Mouse (Mus musculus) CH12.LX (cell line): ENCODE results near the gene Fbxl15. TPM values are rescaled to one million over a fixed set of nuclear protein-coding genes. Genes with fewer than 3 reads are reported as not detected.

Experiments used
- DNase-seq: peaks from one replicate; pipeline ENCODE4 v3.0.0-alpha.2; 2013; ENCODE audit errors: extremely low read depth
- H3K27ac ChIP-seq: 2 replicates; pipeline ENCODE4 v1.5.1; 2012; ENCODE audit warnings: low read depth, mild to moderate bottlenecking, control low read depth, moderate library complexity; ENCODE audit not compliant: insufficient read depth
- H3K27me3 ChIP-seq: replicated peaks from 2 replicates; pipeline ENCODE3; 2012; ENCODE audit warnings: inconsistent platforms
- H3K36me3 ChIP-seq, 2 experiments: replicated peaks in 1 of 2; 2 replicates each; pipeline versions ENCODE3 to v1.6.1; 2012; ENCODE audit warnings: inconsistent platforms in 1 of 2, low read length in 1 of 2, mild to moderate bottlenecking in 1 of 2, mixed read lengths in 1 of 2, moderate library complexity in 1 of 2; ENCODE audit not compliant: control insufficient read depth in 1 of 2, insufficient read depth in 1 of 2
- H3K4me1 ChIP-seq, 2 experiments: 2 replicates each; pipeline ENCODE4 v1.6.1; 2012; ENCODE audit warnings: inconsistent platforms in 1 of 2, moderate library complexity in 1 of 2; ENCODE audit not compliant: insufficient read depth in 2 of 2, control insufficient read depth in 1 of 2
- H3K4me2 ChIP-seq: 2 replicates; pipeline ENCODE4 v1.6.1; 2012; ENCODE audit warnings: low read depth, mild to moderate bottlenecking, control low read depth; ENCODE audit not compliant: poor library complexity, insufficient read depth, severe bottlenecking
- H3K4me3 ChIP-seq, 3 experiments: fragments of 150-350 bp in 1 of 3; sonication (generic) in 1 of 3; replicated peaks in 1 of 3; 2 replicates each; pipeline versions ENCODE3 to v1.5.1; 2011 to 2012; ENCODE audit warnings: low read depth in 2 of 3, low read length in 2 of 3, mild to moderate bottlenecking in 2 of 3, moderate library complexity in 2 of 3, control low read depth in 1 of 3, improper control_type of control experiment in 1 of 3, inconsistent platforms in 1 of 3, mixed read lengths in 1 of 3; ENCODE audit not compliant: poor library complexity in 1 of 3
- H3K79me2 ChIP-seq: replicated peaks from 2 replicates; pipeline ENCODE4 v1.6.1; 2012; ENCODE audit warnings: mild to moderate bottlenecking, moderate library complexity; ENCODE audit not compliant: control insufficient read depth, poor library complexity, insufficient read depth, severe bottlenecking; ENCODE audit errors: extremely low read depth
- H3K9ac ChIP-seq: 2 replicates; pipeline ENCODE4 v1.6.1; 2012; ENCODE audit warnings: low read depth, mild to moderate bottlenecking, control low read depth, moderate library complexity; ENCODE audit not compliant: insufficient read depth
- H3K9me3 ChIP-seq: replicated peaks from 2 replicates; pipeline ENCODE3; 2012; ENCODE audit warnings: low read length, inconsistent platforms, mixed read lengths
- CHD1 ChIP-seq: IDR thresholded peaks from 2 replicates; pipeline ENCODE4 v1.6.1; 2012; ENCODE audit warnings: low read depth, low read length, improper control_type of control experiment, inconsistent platforms
- CTCF ChIP-seq, 2 experiments: IDR thresholded peaks in 1 of 2; conservative IDR thresholded peaks in 1 of 2; 2 replicates each; pipeline ENCODE4 v1.5.1; 2011 to 2012; ENCODE audit warnings: low read depth in 2 of 2, low read length in 2 of 2, improper control_type of control experiment in 1 of 2, inconsistent platforms in 1 of 2, mild to moderate bottlenecking in 1 of 2, moderate library complexity in 1 of 2
- E2F4 ChIP-seq: IDR thresholded peaks from 2 replicates; pipeline ENCODE4 v1.6.1; 2011; ENCODE audit warnings: low read depth, low read length, improper control_type of control experiment; ENCODE audit not compliant: insufficient replicate concordance
- ETS1 ChIP-seq: conservative IDR thresholded peaks from 2 replicates; pipeline ENCODE4 v1.6.1; 2012; ENCODE audit warnings: low read depth, mild to moderate bottlenecking, inconsistent platforms, low read length, improper control_type of control experiment, moderate library complexity
- GABPA ChIP-seq: IDR thresholded peaks from 2 replicates; pipeline ENCODE4 v1.6.1; 2012; ENCODE audit warnings: low read depth, low read length, improper control_type of control experiment, inconsistent platforms; ENCODE audit not compliant: insufficient replicate concordance
- IRF4 ChIP-seq: IDR thresholded peaks from 2 replicates; pipeline ENCODE4 v1.6.1; 2014; ENCODE audit warnings: low read depth, mild to moderate bottlenecking, inconsistent platforms, low read length, improper control_type of control experiment
- JUN ChIP-seq: IDR thresholded peaks from 2 replicates; pipeline ENCODE4 v1.6.1; 2011; ENCODE audit warnings: low read depth, mild to moderate bottlenecking, low read length, improper control_type of control experiment, moderate library complexity; ENCODE audit not compliant: insufficient read depth
- JUND ChIP-seq: conservative IDR thresholded peaks from 2 replicates; pipeline ENCODE4 v1.6.1; 2011; ENCODE audit warnings: low read depth, low read length, improper control_type of control experiment
- MAX ChIP-seq: IDR thresholded peaks from 2 replicates; pipeline ENCODE4 v1.6.1; 2011; ENCODE audit warnings: low read length, improper control_type of control experiment
- MAZ ChIP-seq: IDR thresholded peaks from 2 replicates; pipeline ENCODE4 v1.6.1; 2012; ENCODE audit warnings: low read depth, mild to moderate bottlenecking, inconsistent platforms, low read length, improper control_type of control experiment, moderate library complexity
- NELFE ChIP-seq: IDR thresholded peaks from 2 replicates; pipeline ENCODE4 v1.6.1; 2011; ENCODE audit warnings: low read depth, low read length, improper control_type of control experiment
- NRF1 ChIP-seq: IDR thresholded peaks from 2 replicates; pipeline ENCODE4 v1.6.1; 2014; ENCODE audit warnings: low read depth, mild to moderate bottlenecking, inconsistent platforms, low read length, improper control_type of control experiment, moderate library complexity
- PAX5 ChIP-seq: IDR thresholded peaks from 2 replicates; pipeline ENCODE4 v1.6.1; 2012; ENCODE audit warnings: low read length, inconsistent platforms, mixed read lengths
- POLR2AphosphoS2 ChIP-seq: IDR thresholded peaks from 2 replicates; pipeline ENCODE4 v1.6.1; 2011; ENCODE audit warnings: low read depth, low read length, improper control_type of control experiment
- RAD21 ChIP-seq: IDR thresholded peaks from 2 replicates; pipeline ENCODE4 v1.6.1; 2011; ENCODE audit warnings: low read depth, mild to moderate bottlenecking, low read length, improper control_type of control experiment, moderate library complexity
- RCOR1 ChIP-seq: conservative IDR thresholded peaks from 2 replicates; pipeline ENCODE4 v1.6.1; 2012; ENCODE audit warnings: low read depth, mild to moderate bottlenecking, inconsistent platforms, low read length, improper control_type of control experiment
- SIN3A ChIP-seq: IDR thresholded peaks from 2 replicates; pipeline ENCODE4 v1.6.1; 2012; ENCODE audit warnings: low read length, improper control_type of control experiment, inconsistent platforms
- TBP ChIP-seq: conservative IDR thresholded peaks from 2 replicates; pipeline ENCODE4 v1.6.1; 2011; ENCODE audit warnings: low read depth, low read length, improper control_type of control experiment
- UBTF ChIP-seq: IDR thresholded peaks from 2 replicates; pipeline ENCODE4 v1.6.1; 2012; ENCODE audit warnings: low read depth, mild to moderate bottlenecking, inconsistent platforms, low read length, improper control_type of control experiment, moderate library complexity
- USF2 ChIP-seq: conservative IDR thresholded peaks from 2 replicates; pipeline ENCODE4 v1.6.1; 2011; ENCODE audit warnings: low read depth, low read length, improper control_type of control experiment
- ZC3H11A ChIP-seq: IDR thresholded peaks from 2 replicates; pipeline ENCODE4 v1.6.1; 2012; ENCODE audit warnings: low read depth, mild to moderate bottlenecking, inconsistent platforms, low read length, improper control_type of control experiment
- ZNF384 ChIP-seq: IDR thresholded peaks from 2 replicates; pipeline ENCODE4 v1.6.1; 2012; ENCODE audit warnings: low read depth, low read length, improper control_type of control experiment, inconsistent platforms
- dilution Hi-C: fragments of 300-500 bp; cut with MboI; formaldehyde crosslinking; loops from 2 replicates; pipeline ENCODE4 v1.14.3; 2020; ENCODE audit warnings: low sequenced_read_pairs; ENCODE audit not compliant: extremely low pct_unique_long_range_greater_than_20kb, extremely low pct_ligation_motif_present
- in situ Hi-C: fragments of 300-500 bp; cut with MboI; formaldehyde crosslinking; loops from 3 replicates; pipeline ENCODE4 v1.14.3; 2019; ENCODE audit warnings: low sequenced_read_pairs, low pct_ligation_motif_present, low pct_unique_long_range_greater_than_20kb, mixed read lengths
- polyA plus RNA-seq: library from polyadenylated mRNA; unstranded; fragments of >175 nt; gene quantifications from 2 replicates; pipeline ENCODE4 v1.2.1, GENCODE M21; 2012; ENCODE audit warnings: low read depth; ENCODE audit not compliant: insufficient read length
- total RNA-seq, 2 experiments: library from RNA; depleted of rRNA; stranded (reverse); fragments of 300-350 nt in 1 of 2; fragments of >200 nt in 1 of 2; gene quantifications; 2 replicates each; pipeline ENCODE4 v1.2.3; 2012 to 2014

The Fbxl15 gene
- total and polyA plus RNA-seq, 3 experiments, result 7.6 to 9.9 (median 9.4) TPM

DNA sequence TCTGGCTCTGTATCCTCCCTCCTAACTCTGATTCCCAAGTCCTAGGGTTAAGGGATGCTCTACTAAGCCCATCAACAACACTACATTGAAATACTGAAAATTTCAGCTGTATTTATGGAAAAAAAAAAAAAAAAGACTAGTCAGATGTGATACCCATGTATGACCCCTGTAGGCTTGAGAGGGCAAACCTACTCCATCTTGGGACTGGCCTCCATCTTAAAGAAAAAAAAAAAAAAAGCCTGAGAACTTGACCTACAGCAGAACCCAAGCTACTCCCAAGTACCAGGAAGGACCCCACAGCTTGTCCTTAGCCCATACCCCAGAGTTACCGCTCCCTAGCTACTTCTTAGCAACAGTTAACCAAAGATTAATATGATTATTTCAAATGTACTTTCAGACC lies 19.2 kb downstream of the Fbxl15 start:
- Histone ChIP-seq H3K4me1 (peaks cover 6 to 25% of the 10 kb centered on the region in 2 experiments), H3K9ac (no peak overlapping the region), H3K9me3 (no peaks in the 10 kb centered on the region), H3K36me3 (peaks cover 0 to 5% of the 10 kb centered on the region in 2 experiments), H3K27ac (no peak overlapping the region), H3K79me2 (no peaks in the 10 kb centered on the region), H3K4me2 (no peak overlapping the region), H3K27me3 (no peaks in the 10 kb centered on the region), H3K4me3 (no peak overlapping the region)
- in situ Hi-C loops, result no loop called here
- DNase-seq, result no peak
- no peak for TF ChIP-seq GABPA
- peak; percentile 76; the same call in 1 of the 2 replicates for TF ChIP-seq ZNF384
- dilution Hi-C loops, result no loop called here

DNA sequence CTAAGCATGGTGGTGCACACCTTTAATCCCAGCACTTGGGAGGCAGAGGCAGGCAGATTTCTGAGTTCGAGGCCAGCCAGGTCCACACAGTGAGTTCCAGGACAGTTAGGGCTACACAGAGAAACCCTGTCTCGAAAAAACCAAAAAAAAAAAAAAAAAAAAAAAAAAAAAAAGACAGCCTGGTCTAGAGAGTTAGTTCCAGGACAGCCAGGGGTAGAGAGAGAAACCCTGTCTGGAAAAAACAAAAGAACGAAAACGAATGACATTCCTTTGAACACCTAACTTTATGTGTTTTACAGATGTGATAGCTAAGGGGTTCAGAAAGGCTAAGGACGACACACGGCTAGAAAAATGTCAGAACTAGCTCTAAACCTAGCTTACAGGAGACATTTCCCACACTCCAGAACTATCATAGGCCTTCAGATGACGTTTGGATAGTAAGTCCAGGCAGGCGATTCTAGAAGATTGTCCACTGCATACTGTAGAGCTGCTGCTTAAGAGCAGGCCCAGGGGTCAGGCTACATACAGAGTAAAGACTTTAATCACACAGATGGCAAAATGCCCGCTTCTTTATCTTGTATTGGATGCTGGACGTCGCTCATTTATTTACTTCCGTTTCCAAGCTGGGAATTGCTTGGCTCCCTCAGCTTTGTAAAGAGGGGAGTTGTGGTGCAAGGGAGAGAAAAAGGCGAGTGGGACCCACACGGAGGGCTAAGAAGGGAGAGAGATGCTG lies 20.1 kb downstream of the Fbxl15 start:
- H3K9ac ChIP-seq, result peak overlapping the region; percentile 82
- peak overlapping the region; percentile 53 to 84 (median 82) for H3K4me3 ChIP-seq
- TF ChIP-seq IRF4 (no peak), ZNF384 (peak; percentile 85)
- H3K27ac ChIP-seq, result no peak overlapping the region
- H3K79me2 ChIP-seq, result no peaks in the 10 kb centered on the region
- H3K4me2 ChIP-seq, result peak overlapping the region; percentile 95
- H3K36me3 ChIP-seq, result peaks cover 0 to 5% of the 10 kb centered on the region in 2 experiments
- no peaks in the 10 kb centered on the region for H3K27me3 ChIP-seq
- in situ Hi-C loops (no loop called here), dilution Hi-C loops (no loop called here)
- no peak for DNase-seq
- H3K4me1 ChIP-seq, result peaks cover 6 to 25% of the 10 kb centered on the region in 2 experiments
- H3K9me3 ChIP-seq, result no peaks in the 10 kb centered on the region

DNA sequence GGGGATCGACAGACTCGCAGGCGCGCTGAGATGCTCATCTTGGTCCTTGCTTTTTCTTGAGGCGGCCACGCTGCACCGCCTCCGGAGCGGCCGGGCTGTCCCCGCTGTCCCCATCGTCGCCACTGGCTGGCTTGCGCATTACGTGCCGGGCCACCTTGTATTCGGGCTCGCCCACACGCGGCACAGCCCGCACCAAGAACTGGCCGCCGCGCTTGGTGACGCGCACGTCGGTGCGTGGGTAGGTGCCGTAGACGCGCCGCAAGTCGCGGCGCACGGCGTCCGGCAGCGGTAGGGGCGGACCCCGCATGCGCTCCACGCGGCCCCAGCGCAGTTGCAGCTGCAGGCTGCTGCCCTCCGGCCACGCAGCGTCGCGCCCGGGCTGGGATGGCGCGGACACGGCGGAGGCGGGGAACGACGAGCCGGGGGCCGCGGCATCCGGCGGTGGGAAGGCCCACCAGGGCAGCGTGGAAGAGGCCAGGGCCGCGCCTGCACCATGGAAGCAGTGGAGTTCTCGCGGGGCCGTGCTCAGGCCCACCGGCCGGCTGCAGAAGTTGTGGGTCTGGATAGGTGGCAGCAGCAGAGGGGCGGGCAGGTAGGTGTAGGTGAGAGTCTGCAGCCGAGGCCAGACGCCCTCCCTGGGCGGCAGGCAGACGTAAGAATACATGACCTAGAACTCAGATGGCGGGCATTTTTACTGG lies 20.9 kb downstream of the Fbxl15 start:
- in situ Hi-C loops, result no loop called here
- Histone ChIP-seq H3K4me1 (peaks cover 2 to 21% of the 10 kb centered on the region in 2 experiments; a peak in 3 of 4 replicates), H3K36me3 (peaks cover 0 to 2% of the 10 kb centered on the region in 2 experiments), H3K4me3 (peak overlapping the region; percentile 53 to 84 (median 82)), H3K27ac (no peak overlapping the region), H3K9me3 (no peaks in the 10 kb centered on the region), H3K9ac (peak overlapping the region; percentile 82), H3K27me3 (no peaks in the 10 kb centered on the region), H3K4me2 (peak overlapping the region; percentile 95), H3K79me2 (no peaks in the 10 kb centered on the region)
- DNase-seq, result peak; percentile 68
- dilution Hi-C loops, result no loop called here
- TF ChIP-seq JUND, result no peak
- TF ChIP-seq SIN3A, result peak; percentile 66
- peak; percentile 79; the same call in 1 of the 2 replicates for TF ChIP-seq POLR2AphosphoS2
- no peak for TF ChIP-seq ETS1
- no peak for TF ChIP-seq E2F4
- 0 out of 2 replicates have a peak, but pooled peaks have one; percentile 19 for TF ChIP-seq TBP
- TF ChIP-seq USF2, result no peak
- peak; percentile 84 for TF ChIP-seq NRF1
- TF ChIP-seq MAZ, result no peak
- no peak for TF ChIP-seq ZC3H11A
- TF ChIP-seq JUN, result no peak
- no peak for TF ChIP-seq CTCF (conservative IDR thresholded peaks at IDR 0.05 in 1 of 2, IDR thresholded peaks at IDR 0.05 in 1 of 2; ENCODE audit: low read depth in 2 of 2, low read length in 2 of 2)
- TF ChIP-seq RAD21, result no peak
- peak; percentile 69 for TF ChIP-seq MAX
- no peak for TF ChIP-seq CHD1
- TF ChIP-seq GABPA, result no peak
- no peak for TF ChIP-seq ZNF384
- no peak for TF ChIP-seq PAX5
- no peak for TF ChIP-seq RCOR1
- no peak for TF ChIP-seq UBTF
- TF ChIP-seq NELFE, result peak; percentile 84
